Mouse (Mus musculus): ENCODE data around the gene Igsf9b. TPM values are rescaled to one million over a fixed set of nuclear protein-coding genes. Genes with fewer than 3 reads are reported as not detected.

The Igsf9b gene
- 0.37 TPM for polyA plus RNA-seq (2015; fragmentation: Illumina TruSeq; extraction: RNeasy Lipid Tissue Mini Kit (QIAGEN cat#74804); ENCODE audit: insufficient read depth, low replicate concordance)

DNA sequence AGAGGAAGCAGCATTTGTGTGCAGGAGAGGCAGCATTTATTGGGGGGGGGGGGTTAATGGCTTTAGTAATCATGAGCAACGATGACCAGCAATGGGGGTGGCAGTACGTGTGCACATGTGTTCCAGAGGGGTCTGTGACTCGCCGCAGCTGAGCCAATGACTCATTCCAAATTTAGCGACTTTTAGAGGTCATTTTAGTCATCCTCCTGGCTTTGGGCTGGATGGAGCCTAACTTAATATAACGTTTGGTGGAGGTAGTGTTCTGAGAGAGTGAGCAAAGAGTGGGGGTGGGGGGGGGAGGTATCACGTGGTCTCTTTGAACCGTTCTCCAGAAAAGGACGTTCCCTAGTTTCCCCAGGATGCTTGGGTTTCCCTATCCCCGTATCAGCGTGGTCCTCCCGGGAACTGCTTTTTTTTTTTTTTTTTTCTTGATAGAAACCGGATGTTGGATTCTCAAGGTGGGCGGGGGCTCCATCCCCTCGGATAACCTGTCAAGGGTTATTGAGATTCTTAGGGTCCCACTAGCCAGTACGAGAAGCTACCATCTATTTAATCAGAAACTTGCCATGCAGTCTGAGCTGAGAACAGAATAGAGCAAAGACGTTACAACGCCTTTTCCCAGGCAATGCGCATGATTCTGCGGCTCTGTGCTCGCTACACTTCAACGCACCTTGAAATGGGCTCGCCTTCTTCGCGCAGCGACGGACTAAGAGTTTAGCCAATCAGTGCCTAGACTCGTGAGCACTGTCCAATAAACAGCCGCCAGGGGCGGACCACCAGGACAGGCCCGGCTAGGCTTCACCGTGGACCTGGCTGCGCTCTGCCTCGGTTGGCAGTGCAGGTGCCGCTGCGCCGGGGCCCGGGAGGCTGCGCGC, at the start of gene Igsf9b:
Igsf9b (plus strand) TSS at position 794 of the 875 bp plus-strand sequence.

DNA sequence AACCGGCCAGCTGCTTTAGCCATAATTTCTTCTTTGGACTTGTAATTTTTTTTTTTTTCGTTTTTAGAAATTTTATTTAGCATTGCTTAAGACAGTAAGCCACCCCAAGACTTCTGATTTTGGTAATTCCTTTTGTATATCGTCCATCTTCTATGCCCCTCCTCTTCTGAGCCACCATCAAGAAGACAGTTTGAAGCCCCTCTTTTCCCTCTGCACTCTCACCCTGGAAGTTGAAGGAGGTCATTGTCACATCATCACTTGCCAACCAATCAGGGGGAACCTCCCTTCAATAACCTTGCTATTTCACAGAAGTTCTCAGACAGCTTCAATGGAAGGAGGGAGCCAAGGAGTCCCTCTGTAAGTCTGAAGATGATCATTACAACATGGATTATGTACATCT, 97.5 kb downstream of the Igsf9b start, which contains the start of gene Spata19:
Spata19 (plus strand) TSS at position 301 of the 400 bp plus-strand sequence.

Other genes with a start within 250 kb of the Igsf9b start
- 21.2 TPM for gene Jam3, start 143.8 kb upstream of the Igsf9b start, polyA plus RNA-seq (2015; fragmentation: Illumina TruSeq; extraction: RNeasy Lipid Tissue Mini Kit (QIAGEN cat#74804); ENCODE audit: insufficient read depth, low replicate concordance)
- gene Spata19, start 97.6 kb downstream of the Igsf9b start, polyA plus RNA-seq (2015; fragmentation: Illumina TruSeq; extraction: RNeasy Lipid Tissue Mini Kit (QIAGEN cat#74804); ENCODE audit: insufficient read depth, low replicate concordance), result not detected

All from spleen, adult 10 weeks (tissue).